Mouse (Mus musculus) ES-Bruce4 (cell line): ENCODE results near the gene Borcs6.

Experiments used
- CTCF ChIP-seq: IDR thresholded peaks from one replicate; pipeline ENCODE4 v1.8.1; 2011; ENCODE audit warnings: low read depth, low read length
- EP300 ChIP-seq: IDR thresholded peaks from 2 replicates; pipeline ENCODE4 v1.6.1; 2011; ENCODE audit warnings: low read depth, low read length; ENCODE audit not compliant: insufficient read depth
- POLR2A ChIP-seq: IDR thresholded peaks from one replicate; pipeline ENCODE4 v1.8.1; 2011; ENCODE audit warnings: low read length; ENCODE audit not compliant: insufficient read depth

DNA sequence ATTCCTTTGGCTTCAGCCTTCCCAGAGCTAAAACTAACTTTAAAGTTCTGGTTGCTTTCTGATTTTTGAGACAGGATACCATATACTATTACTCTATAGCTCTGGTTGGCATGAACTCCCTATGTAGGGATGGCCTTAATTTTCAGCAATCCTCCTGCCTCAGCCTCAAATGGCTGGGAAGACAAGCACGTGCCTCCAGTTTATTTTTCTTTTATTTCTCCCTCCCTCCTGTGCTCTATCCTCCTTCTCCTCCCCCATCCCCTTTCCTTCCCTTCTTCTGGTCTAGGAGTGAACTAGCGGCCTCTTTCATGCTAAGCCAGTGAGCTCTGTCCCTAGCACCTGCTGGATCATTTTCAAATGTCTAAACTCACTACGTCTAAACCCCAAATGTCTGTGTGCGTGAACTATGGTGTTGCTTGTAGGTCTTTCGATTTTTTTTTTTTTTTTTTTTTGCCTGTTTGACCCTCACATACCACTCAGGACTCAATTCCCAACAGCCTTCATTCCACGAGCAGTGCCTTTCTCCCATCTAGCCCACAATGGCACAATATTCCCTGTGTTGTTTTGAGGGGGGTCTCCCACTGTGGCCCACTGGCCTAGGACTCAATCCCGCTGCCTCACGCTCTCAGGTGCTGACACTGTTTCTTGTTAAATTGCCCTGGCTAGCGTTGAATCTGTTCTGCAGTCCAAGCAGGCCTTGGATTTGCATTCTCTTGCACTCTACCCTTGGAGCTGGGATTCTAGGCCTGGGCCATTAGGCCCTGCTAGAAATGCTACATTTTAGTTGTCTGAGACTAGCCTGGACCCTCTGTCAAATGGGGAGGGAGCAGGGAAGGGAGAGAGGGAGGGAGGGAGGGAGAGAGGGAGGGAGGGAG, 5.0 kb downstream of the Borcs6 start:
- TF ChIP-seq CTCF (no peak), EP300 (no peak), POLR2A (no peak)
